Mouse (Mus musculus) gastrocnemius, postnatal 10 days (tissue): ENCODE measurements around the gene Clec4a1. TPM values are rescaled to one million over a fixed set of nuclear protein-coding genes. Genes with fewer than 3 reads are reported as not detected.

Source experiments
- total RNA-seq, 2 experiments: library from RNA; stranded (reverse); gene quantifications; 2 replicates each; pipeline ENCODE4 v1.2.3; 2021

Gene Clec4a1
- total RNA-seq, 2 experiments from 2014 or later = 2.4 to 2.8 TPM

Other genes with a start within 250 kb of the Clec4a1 start
- not detected for gene Nanog, start 214.4 kb upstream of the Clec4a1 start, total RNA-seq
- 1 to 10 TPM; 2.2 to 3.8 TPM for gene Slc2a3, start 120.2 kb upstream of the Clec4a1 start, total RNA-seq
- 10 to 100 TPM; 18.4 to 22.9 TPM for gene Foxj2, start 101.9 kb upstream of the Clec4a1 start, total RNA-seq
- 1 to 10 TPM; 1.7 to 2.6 TPM for gene C3ar1, start 65.7 kb upstream of the Clec4a1 start, total RNA-seq
- 10 to 100 TPM; 23.0 to 23.5 TPM for gene Necap1, start 47.4 kb upstream of the Clec4a1 start, total RNA-seq
- 1 to 10 TPM; 1.9 to 2.7 TPM for gene Clec4a3, start 30.7 kb downstream of the Clec4a1 start, total RNA-seq
- gene Clec4a4, start 68.5 kb downstream of the Clec4a1 start, total RNA-seq = not detected
- gene Clec4b1, start 128.1 kb downstream of the Clec4a1 start, total RNA-seq = not detected
- gene Clec4a2, start 184.6 kb downstream of the Clec4a1 start, total RNA-seq = 1 to 10 TPM; 1.3 to 2.9 TPM